Mouse (Mus musculus) limb, embryonic 11.5 days (tissue): Measurements from ENCODE around the gene Poglut1. TPM values are rescaled to one million over a fixed set of nuclear protein-coding genes. Genes with fewer than 3 reads are reported as not detected.

ENCODE experiments used
- ATAC-seq: fragments of 200-750 bp; cut with Nextera tagmentation; 2 replicates; pipeline ENCODE4 v1.8.0; 2017; ENCODE audit warnings: low read depth; ENCODE audit not compliant: insufficient number of reproducible peaks, low FRiP score, low TSS enrichment
- DNase-seq: peaks from one replicate; pipeline ENCODE4 v3.0.0-alpha.2; 2015; ENCODE audit warnings: low spot score
- H3K27ac ChIP-seq: fragments of 300-500 bp; sonication (generic); replicated peaks from 2 replicates; pipeline ENCODE4 v1.5.1; 2014; ENCODE audit warnings: low read depth, mild to moderate bottlenecking, low read length
- H3K27me3 ChIP-seq: fragments of 300-500 bp; sonication (generic); 2 replicates; pipeline ENCODE4 v1.6.1; 2014; ENCODE audit warnings: mild to moderate bottlenecking, low read length, mixed read lengths; ENCODE audit not compliant: control insufficient read depth, insufficient read depth
- H3K36me3 ChIP-seq: fragments of 300-500 bp; sonication (generic); 2 replicates; pipeline ENCODE4 v1.6.1; 2014; ENCODE audit warnings: mild to moderate bottlenecking, low read length, moderate library complexity, mixed read lengths; ENCODE audit not compliant: control insufficient read depth, insufficient read depth
- H3K4me1 ChIP-seq: fragments of 300-500 bp; sonication (generic); 2 replicates; pipeline ENCODE4 v1.6.1; 2014; ENCODE audit warnings: low read length, mixed read lengths; ENCODE audit not compliant: control insufficient read depth, insufficient read depth
- H3K4me2 ChIP-seq: fragments of 300-500 bp; sonication (generic); 2 replicates; pipeline ENCODE4 v1.6.1; 2014; ENCODE audit warnings: low read depth, mild to moderate bottlenecking, moderate library complexity; ENCODE audit not compliant: severe bottlenecking
- H3K4me3 ChIP-seq: fragments of 300-500 bp; sonication (generic); 2 replicates; pipeline ENCODE4 v1.5.1; 2014; ENCODE audit warnings: low read depth, low read length
- H3K9ac ChIP-seq: fragments of 300-500 bp; sonication (generic); 2 replicates; pipeline ENCODE4 v1.6.1; 2014; ENCODE audit warnings: mild to moderate bottlenecking, low read length
- H3K9me3 ChIP-seq: fragments of 300-500 bp; sonication (generic); 2 replicates; pipeline ENCODE4 v1.6.1; 2016; ENCODE audit warnings: low read length; ENCODE audit not compliant: control insufficient read depth
- WGBS: fragments of 180-500 bp; shearing (Covaris S2); extraction: QIAGEN DNeasy Blood & Tissue Kit; methylation state at CpG from one replicate; pipeline ENCODE4 v1.1.7; 2014; 5-methylcytosine and 5-hydroxymethylcytosine counted together
- polyA plus RNA-seq: library from polyadenylated mRNA; unstranded; fragments of >200 nt; fragmentation: Nextera tagmentation; extraction: Ambion mirVana; gene quantifications from 2 replicates; pipeline ENCODE4 v1.2.1, GENCODE M21; 2014

Gene Poglut1
- polyA plus RNA-seq, 1 experiment from 2014 or later = 72.9 TPM

- 8% methylated on average over 34 of the region's 34 CpGs for WGBS
- DNase-seq (peak; percentile 66), ATAC-seq (no peak)
- peak overlapping the region; percentile 57 for H3K9ac ChIP-seq
- H3K27me3 ChIP-seq = no peaks in the 10 kb centered on the region
- H3K36me3 ChIP-seq = no peaks in the 10 kb centered on the region
- H3K9me3 ChIP-seq = no peaks in the 10 kb centered on the region
- no peaks in the 10 kb centered on the region for H3K4me1 ChIP-seq
- no peak overlapping the region for H3K27ac ChIP-seq
- H3K4me2 ChIP-seq = peak overlapping the region; percentile 51
- H3K4me3 ChIP-seq = peak overlapping the region; percentile 24
These were observed 73.5 kb downstream of the Poglut1 start for GRCm38 (mm10) chr16:38476312-38477240.

DNA sequence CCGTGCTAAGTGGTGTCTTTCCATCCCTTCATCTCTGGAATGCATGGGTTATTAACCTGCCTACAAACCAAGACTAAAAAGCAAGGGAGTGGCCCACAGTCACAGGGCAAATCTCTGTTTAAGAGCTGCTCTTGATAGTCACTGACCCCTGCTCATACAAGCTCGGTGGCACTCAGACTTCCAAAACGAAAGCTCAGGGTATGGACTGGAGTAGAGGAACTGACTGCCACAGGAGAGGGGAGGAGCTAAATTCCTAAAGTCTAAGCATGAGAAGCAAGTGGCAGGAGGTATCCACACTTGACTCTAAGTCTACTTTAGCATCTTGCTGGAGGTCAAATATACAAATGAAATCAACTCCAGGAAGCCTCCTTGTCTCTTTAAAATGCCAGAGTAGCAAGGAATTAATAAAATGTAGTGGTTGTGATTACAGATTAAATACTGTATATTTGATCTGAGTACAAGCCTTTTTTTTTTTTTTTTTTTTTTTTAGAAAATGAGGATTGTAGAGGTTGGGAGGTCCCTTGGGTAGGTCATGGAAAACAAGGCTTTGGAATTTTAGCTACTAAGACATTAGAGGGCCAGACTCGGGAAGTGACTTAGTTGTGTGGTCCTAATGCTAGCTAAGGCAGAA lies 74.3 kb downstream of the Poglut1 start:
- no peaks in the 10 kb centered on the region for H3K9me3 ChIP-seq
- no peaks in the 10 kb centered on the region for H3K36me3 ChIP-seq
- no peak overlapping the region for H3K27ac ChIP-seq
- 60% methylated on average over 4 of the region's 4 CpGs for WGBS
- H3K4me1 ChIP-seq = no peaks in the 10 kb centered on the region
- no peaks in the 10 kb centered on the region for H3K27me3 ChIP-seq
- DNase-seq (no peak), ATAC-seq (no peak)
- peak overlapping the region; percentile 51; the same call in 1 of the 2 replicates for H3K4me2 ChIP-seq
- H3K4me3 ChIP-seq = no peak overlapping the region; the same call in 1 of the 2 replicates
- no peak overlapping the region for H3K9ac ChIP-seq

Other genes starting within 250 kb of the Poglut1 start
- gene Maats1, start 208.1 kb downstream of the Poglut1 start, polyA plus RNA-seq = 0.10 and 0.20 TPM in 2 replicates
- 107 and 118 TPM in 2 replicates for gene Cox17, start 203.3 kb downstream of the Poglut1 start, polyA plus RNA-seq
- gene Gm21987, start 203.2 kb downstream of the Poglut1 start, polyA plus RNA-seq = not detected in 2 replicates
- 0.75 and 1.8 TPM in 2 replicates for gene Popdc2, start 188.0 kb downstream of the Poglut1 start, polyA plus RNA-seq
- gene Pla1a, start 117.1 kb downstream of the Poglut1 start, polyA plus RNA-seq = 0.07 TPM in 1 of 2 replicates, not detected in the other
- 135 and 141 TPM in 2 replicates for gene Adprh, start 97.6 kb downstream of the Poglut1 start, polyA plus RNA-seq
- gene Cd80, start 94.7 kb downstream of the Poglut1 start, polyA plus RNA-seq = 0.21 and 0.34 TPM in 2 replicates
- 25.1 and 28.9 TPM in 2 replicates for gene Timmdc1, start 27.6 kb downstream of the Poglut1 start, polyA plus RNA-seq
- 131 and 135 TPM in 2 replicates for gene Tmem39a, start 8.4 kb upstream of the Poglut1 start, polyA plus RNA-seq
- gene Arhgap31, start 163.0 kb upstream of the Poglut1 start, polyA plus RNA-seq = 5.4 and 6.5 TPM in 2 replicates
- gene B4galt4, start 192.0 kb upstream of the Poglut1 start, polyA plus RNA-seq = 26.8 and 27.8 TPM in 2 replicates